Mouse (Mus musculus): ENCODE measurements around the gene Abhd14b.

DNA sequence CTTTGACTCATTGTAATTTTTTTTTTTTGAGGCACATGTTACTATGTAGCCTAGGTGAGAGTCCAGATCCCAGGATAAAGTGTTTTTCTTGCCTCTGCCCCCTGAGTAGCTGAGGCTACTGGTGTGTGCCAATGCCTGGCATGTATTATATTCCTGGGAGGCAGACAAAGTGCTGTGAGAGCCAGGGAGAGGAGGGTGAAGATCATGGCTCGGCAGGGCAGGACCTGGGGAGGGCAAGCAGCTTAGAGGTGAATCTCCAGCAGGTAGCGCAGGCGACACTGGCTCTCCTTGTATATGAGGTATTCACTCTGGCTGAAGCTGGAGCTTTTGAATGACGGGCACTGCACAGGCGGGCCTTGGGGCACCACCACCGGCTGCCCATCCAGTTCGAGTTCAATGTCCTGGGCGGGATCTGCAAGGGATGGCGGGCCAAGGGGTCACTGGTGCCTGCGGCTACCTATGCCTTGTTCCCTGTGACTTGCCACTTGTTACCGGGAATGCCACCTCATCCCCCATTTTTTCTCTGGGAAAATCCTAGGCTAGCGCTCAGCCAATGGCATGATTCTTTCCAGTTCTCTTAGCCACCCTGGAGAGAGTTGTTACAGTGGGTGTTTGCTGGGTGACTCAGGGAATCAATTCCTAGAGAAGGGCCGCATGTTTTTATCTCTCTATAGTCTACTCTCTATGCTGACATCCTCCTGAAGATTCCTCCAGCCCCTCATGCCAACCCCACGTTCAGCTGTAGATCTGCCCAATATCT, 23.9 kb downstream of the Abhd14b start:
- TF ChIP-seq POLR2A (IDR thresholded peaks at IDR 0.05; ENCODE audit: extremely low read depth, insufficient read depth, low read length), result no peak
- no peak for TF ChIP-seq CTCF (IDR thresholded peaks at IDR 0.05; ENCODE audit: extremely low read depth, insufficient read depth, low read length)
